Mouse (Mus musculus) kidney, postnatal 25 days (tissue): ENCODE results near the gene U2surp.

ENCODE experiments used
- DNase-seq, 2 experiments: peaks; one replicate each; pipeline ENCODE4 v3.0.0; 2021; ENCODE audit warnings: mixed read lengths in 2 of 2

Gene U2surp

GRCm38 (mm10) chr9:95511472-95512330 lies at the start of gene U2surp:
TSS of gene U2surp (minus strand) at chr9:95511996.
- DNase-seq, result peak; percentile 98 to 99

- DNase-seq, result peak; percentile 72 to 89
Observed at GRCm38 (mm10) chr9:95559936-95560735, 48.3 kb upstream of the U2surp start.

GRCm38 (mm10) chr9:95559059-95559935 lies 47.5 kb upstream of the U2surp start, which contains the start of gene Paqr9:
TSS of gene Paqr9 (plus strand) at chr9:95559657.
- DNase-seq, result peak; percentile 75 to 89

GRCm38 (mm10) chr9:95558726-95559058 lies 46.9 kb upstream of the U2surp start:
- DNase-seq, result no peak

- no peak for DNase-seq
Observed at GRCm38 (mm10) chr9:95557722-95558121, 45.9 kb upstream of the U2surp start.

- DNase-seq, result no peak
Observed at GRCm38 (mm10) chr9:95556067-95556512, 44.3 kb upstream of the U2surp start.

GRCm38 (mm10) chr9:95555233-95555740 lies 43.5 kb upstream of the U2surp start:
- no peak for DNase-seq

- no peak for DNase-seq
Observed at GRCm38 (mm10) chr9:95554231-95555221, 42.7 kb upstream of the U2surp start.

- DNase-seq, result peak; percentile 70 to 83
Observed at GRCm38 (mm10) chr9:95552175-95552705, 40.4 kb upstream of the U2surp start.

- DNase-seq, result no peak
Observed at GRCm38 (mm10) chr9:95550856-95551774, 39.3 kb upstream of the U2surp start.

- DNase-seq, result peak; percentile 43 to 67
Observed at GRCm38 (mm10) chr9:95549626-95550411, 38.0 kb upstream of the U2surp start.

- DNase-seq, result no peak
Observed at GRCm38 (mm10) chr9:95546679-95547078, 34.9 kb upstream of the U2surp start.

- no peak for DNase-seq
Observed at GRCm38 (mm10) chr9:95544598-95544997, 32.8 kb upstream of the U2surp start.

- DNase-seq, result no peak
Observed at GRCm38 (mm10) chr9:95542475-95542874, 30.7 kb upstream of the U2surp start.

GRCm38 (mm10) chr9:95541650-95542432 lies 30.0 kb upstream of the U2surp start:
- peak; percentile 59 to 83 for DNase-seq

GRCm38 (mm10) chr9:95541208-95541607 lies 29.4 kb upstream of the U2surp start:
- no peak for DNase-seq

GRCm38 (mm10) chr9:95540487-95540886 lies 28.7 kb upstream of the U2surp start:
- peak; percentile 51 to 72 for DNase-seq
